Mouse (Mus musculus): Measurements from ENCODE around the gene Ptprn2.

Gene Ptprn2

GRCm38 (mm10) chr12:117192001-117192400 lies 706.5 kb downstream of the Ptprn2 start:
- no peak for DNase-seq

GRCm38 (mm10) chr12:117196721-117197425 lies 711.4 kb downstream of the Ptprn2 start:
- DNase-seq = no peak

- DNase-seq = no peak
Observed at GRCm38 (mm10) chr12:117198093-117198492, 712.6 kb downstream of the Ptprn2 start.

DNA sequence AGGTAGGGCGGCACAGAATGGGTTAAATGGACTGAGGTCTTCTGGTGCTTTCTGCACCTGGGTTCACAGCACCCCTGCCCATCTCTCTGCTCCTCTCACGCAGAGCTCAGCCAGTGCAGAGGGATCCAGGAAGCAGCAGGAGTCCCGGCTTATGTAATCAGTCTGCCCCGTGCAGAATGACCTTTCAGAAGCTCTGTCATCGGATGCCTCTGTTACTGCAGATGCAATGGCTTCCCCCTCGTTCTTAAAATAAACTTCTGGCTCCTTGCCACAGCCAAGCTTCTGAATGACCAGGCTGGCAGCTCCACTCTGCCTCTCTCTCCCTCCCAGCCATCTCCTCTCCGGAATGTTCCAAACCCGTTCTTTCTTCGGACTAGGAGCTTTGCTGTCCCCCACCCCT lies 714.6 kb downstream of the Ptprn2 start:
- DNase-seq = peak; percentile 85

- no peak for DNase-seq
Observed at GRCm38 (mm10) chr12:117200590-117200989, 715.1 kb downstream of the Ptprn2 start.

- no peak for DNase-seq
Observed at GRCm38 (mm10) chr12:117203506-117203905, 718.0 kb downstream of the Ptprn2 start.

DNA sequence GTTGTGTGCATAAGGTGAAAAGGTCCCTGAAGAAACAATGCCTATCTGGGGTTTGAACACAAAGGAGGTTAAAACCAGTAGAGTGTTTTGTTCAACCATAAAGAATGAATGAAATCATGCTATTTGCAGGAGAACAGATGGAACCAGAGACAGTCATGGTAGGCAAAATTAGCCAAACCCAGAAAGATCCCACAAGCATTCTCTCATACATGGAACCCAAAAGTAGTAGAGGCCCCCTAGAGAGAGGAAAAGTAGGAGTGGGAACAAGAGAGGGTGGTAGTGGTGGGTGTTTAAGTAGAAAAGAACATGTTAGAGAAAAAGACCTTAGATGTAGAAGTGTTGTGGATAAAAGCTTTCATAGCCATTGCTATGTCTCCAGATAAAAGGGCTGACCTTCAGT lies 719.4 kb downstream of the Ptprn2 start:
- DNase-seq = no peak

DNA sequence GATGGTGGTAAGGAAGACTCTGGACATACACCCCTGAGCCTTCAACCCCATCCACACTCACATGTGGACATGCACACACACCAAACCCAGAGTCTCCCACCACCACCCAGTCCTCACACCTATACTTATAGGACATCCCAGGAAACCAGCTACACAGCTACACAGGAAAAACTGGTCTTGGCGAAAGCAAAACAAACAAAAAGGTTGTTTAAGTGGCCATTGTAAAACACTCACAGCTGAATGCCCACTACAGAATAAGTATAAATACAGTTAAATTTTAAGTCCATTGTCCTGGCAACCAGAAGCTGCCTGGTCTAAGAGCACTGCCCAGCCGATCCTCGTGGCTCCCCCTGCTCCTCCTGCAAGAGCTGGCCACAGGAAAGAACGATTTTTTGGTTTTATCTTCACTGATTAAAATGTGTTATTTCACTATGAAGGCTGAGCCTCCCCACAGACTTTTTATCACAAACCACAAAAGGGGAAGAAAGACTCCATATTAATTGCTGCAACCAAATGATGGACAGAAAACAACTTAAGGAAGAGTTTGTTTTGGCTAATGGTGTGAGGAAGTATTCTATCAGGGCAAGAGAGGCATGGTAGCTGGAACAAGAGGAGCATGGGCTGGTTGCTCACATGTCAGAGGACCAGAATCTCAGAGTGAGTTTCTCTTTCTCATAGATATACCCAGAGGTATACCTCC lies 722.1 kb downstream of the Ptprn2 start:
- no peak for DNase-seq

DNA sequence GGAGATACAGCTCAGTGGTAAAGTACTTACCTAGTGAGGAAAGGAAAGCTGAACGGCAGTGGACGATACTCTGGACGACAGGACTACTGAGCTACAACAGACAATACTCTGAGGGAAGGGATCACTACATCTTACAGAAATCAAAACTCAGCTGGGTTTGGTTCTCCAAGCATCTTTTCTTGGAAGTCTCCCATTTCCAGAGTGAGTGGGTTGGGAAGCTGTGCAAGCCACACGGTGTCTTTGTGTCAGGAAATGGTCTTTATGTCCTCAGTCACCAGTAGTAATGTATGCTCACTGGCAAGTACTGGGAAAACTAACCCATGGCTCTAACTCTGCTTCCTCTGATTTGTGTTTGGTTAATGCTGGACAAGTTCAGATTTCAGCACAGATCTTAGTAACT lies 724.9 kb downstream of the Ptprn2 start:
- DNase-seq = no peak

GRCm38 (mm10) chr12:117213531-117213930 lies 728.0 kb downstream of the Ptprn2 start:
- no peak for DNase-seq

DNA sequence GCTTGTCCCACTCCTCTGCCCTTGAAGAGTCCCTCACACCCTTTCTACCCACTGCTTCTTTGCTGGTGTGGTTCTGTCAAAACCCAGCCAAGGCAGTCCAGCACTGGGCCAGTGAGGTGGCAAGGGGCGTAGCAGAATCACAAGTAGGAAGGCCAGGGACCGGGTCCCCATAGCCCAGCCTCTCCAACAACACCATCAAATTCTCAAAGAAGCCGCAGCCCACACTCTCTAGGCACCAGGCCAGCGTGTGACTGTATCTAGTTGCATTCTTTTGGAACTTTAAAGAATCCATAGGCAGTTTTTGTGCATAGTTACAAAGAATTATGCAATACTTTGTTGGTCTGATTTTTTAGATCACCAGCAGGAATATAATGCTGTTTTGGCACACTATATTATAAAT lies 728.8 kb downstream of the Ptprn2 start:
- no peak for DNase-seq

DNA sequence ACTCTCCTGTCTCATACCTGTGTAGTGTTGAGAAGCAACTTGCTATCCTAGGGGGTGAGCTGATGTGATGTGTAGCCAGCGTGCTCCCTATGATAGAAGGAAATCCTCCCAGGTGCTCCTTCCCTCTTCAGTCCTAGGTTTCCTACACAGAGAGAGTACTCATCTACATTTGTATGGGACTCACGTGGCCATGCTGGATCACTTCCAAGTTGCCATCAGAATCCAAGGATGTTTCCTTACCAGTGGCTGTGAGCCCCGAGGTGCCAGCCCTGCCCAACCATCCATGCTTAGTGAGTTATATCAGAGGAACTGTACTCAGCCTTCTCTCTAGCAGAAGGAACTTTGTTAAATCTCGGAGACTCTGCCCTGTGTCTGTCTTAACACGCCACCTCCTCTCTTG lies 729.4 kb downstream of the Ptprn2 start:
- no peak for DNase-seq

DNA sequence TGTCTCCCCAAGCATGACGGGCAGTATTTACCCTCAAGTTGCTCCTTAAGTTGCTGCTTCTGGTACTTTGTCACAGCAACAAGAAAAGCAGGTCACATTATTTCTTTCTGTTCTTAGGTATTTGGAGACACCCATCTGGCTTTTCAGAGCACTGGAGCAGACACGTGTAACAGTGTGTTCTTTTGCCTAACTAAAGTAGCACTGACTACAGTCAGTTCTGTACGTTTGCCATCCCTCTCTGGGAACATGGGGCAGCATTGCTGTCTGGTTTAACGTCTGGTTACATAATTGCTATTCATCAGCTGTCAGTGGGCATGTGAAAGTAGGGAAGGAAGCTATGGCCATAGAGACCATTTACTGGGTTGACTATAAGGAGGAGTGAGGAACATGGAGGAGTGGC lies 736.4 kb downstream of the Ptprn2 start:
- DNase-seq = no peak

DNA sequence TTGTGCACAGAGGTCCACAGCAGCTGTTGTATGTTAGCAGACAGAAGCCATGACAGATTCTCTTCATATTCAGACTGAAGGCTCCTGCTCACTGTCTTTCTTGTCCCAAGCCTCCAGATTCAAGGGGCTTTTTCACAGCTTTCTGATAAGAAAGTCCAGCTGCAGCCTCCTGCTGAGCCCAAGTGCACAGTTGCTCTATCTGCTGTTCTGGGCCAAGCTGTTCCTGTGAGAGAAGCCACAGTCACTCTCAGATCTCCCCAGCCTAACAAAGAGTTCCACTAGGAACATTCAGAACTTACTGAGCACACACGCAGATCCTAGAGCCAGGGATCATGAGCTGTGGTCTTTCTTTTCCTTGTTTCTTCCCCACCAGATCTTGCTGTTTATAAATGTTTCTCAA lies 738.5 kb downstream of the Ptprn2 start:
- DNase-seq = no peak

DNA sequence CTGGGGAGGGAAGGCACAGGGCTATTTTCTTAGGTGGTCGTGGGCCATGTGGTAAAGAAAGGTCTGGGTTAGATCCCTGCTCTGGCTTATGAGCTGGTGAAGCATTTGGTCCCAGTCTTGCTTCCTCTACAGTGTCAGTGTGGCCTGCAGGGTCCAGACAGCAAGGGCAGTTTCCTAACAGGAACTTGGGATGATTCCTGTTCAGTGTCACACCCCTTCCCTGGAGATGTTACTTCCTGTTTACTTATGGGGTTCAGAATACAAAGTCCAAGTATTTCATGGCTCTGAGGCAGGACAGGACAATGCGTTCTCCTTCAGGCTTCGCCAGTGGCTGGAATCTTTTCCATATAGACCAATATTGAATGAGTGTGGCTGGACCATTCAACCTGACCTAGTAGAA lies 741.7 kb downstream of the Ptprn2 start:
- no peak for DNase-seq

DNA sequence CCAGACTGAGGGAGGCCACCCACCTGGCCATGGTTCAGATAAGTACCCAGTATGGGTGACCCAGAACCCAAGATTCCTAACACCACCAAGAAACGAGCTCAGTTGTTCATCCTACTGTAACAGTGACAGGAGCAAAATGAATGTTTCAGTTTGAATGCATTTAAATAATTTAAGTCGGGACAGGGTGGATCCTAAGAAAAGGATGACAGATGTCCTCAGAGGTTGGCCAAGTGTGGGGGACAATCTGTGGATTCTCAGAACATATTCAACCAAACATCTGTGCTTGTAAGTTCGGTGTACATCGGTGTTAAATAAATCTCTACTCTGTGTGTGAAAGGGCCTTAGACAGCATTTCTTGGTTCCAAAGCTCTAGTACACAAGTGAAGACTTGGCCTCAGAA lies 743.9 kb downstream of the Ptprn2 start:
- DNase-seq = no peak

- no peak for DNase-seq
Observed at GRCm38 (mm10) chr12:117230282-117230681, 744.8 kb downstream of the Ptprn2 start.

GRCm38 (mm10) chr12:117231850-117232249 lies 746.3 kb downstream of the Ptprn2 start:
- DNase-seq = no peak

- no peak for DNase-seq
Observed at GRCm38 (mm10) chr12:117235114-117235513, 749.6 kb downstream of the Ptprn2 start.

- no peak for DNase-seq
Observed at GRCm38 (mm10) chr12:117236020-117236734, 750.7 kb downstream of the Ptprn2 start.

- DNase-seq = no peak
Observed at GRCm38 (mm10) chr12:117236981-117237380, 751.5 kb downstream of the Ptprn2 start.

GRCm38 (mm10) chr12:117239927-117240715 lies 754.6 kb downstream of the Ptprn2 start:
- DNase-seq = no peak

- no peak for DNase-seq
Observed at GRCm38 (mm10) chr12:117242181-117242580, 756.7 kb downstream of the Ptprn2 start.

Data from cerebellum, adult 11-12 months (tissue).